Mouse (Mus musculus) bone marrow macrophage, adult 2 months (primary cell): ENCODE results near the gene Def6.

Experiments used
- CTCF ChIP-seq: IDR thresholded peaks from 2 replicates; pipeline ENCODE4 v1.5.1; 2012; ENCODE audit warnings: low read depth, mild to moderate bottlenecking, low read length, moderate library complexity
- POLR2A ChIP-seq: IDR thresholded peaks from 2 replicates; pipeline ENCODE4 v1.6.1; 2012; ENCODE audit warnings: mild to moderate bottlenecking, low read depth, low read length, borderline replicate concordance

GRCm38 (mm10) chr17:28211921-28212341 is 4.4 kb downstream of the Def6 start:
- TF ChIP-seq CTCF: no peak
- no peak for TF ChIP-seq POLR2A
